Mouse (Mus musculus) gastrocnemius, adult 2 months (tissue): Measurements from ENCODE around the gene Rhbdd1. TPM values are rescaled to one million over a fixed set of nuclear protein-coding genes. Genes with fewer than 3 reads are reported as not detected.

Source experiments
- DNase-seq: peaks from one replicate; pipeline ENCODE4 v3.0.0; 2022
- H3K27ac ChIP-seq: fragments of 200-600 bp; 2 replicates; pipeline ENCODE4 v1.8.1; 2022; ENCODE audit warnings: mild to moderate bottlenecking
- H3K4me3 ChIP-seq: fragments of 200-600 bp; 2 replicates; pipeline ENCODE4 v1.8.1; 2022; ENCODE audit warnings: mild to moderate bottlenecking, moderate library complexity
- CTCF ChIP-seq: fragments of 200-600 bp; IDR thresholded peaks from 2 replicates; pipeline ENCODE4 v1.8.1; 2022; ENCODE audit warnings: antibody characterized with exemption, mild to moderate bottlenecking, moderate library complexity
- intact Hi-C: fragments of 180-260 bp; cut with DNase I; formaldehyde crosslinking; loops from one replicate; pipeline ENCODE4 v1.15.1; 2025
- total RNA-seq, 2 experiments: library from RNA; stranded (reverse); gene quantifications; 2 replicates each; pipeline ENCODE4 v1.2.3; 2021

Rhbdd1 gene
- total RNA-seq, 2 experiments from 2014 or later: 8.4 to 8.5 TPM

DNA sequence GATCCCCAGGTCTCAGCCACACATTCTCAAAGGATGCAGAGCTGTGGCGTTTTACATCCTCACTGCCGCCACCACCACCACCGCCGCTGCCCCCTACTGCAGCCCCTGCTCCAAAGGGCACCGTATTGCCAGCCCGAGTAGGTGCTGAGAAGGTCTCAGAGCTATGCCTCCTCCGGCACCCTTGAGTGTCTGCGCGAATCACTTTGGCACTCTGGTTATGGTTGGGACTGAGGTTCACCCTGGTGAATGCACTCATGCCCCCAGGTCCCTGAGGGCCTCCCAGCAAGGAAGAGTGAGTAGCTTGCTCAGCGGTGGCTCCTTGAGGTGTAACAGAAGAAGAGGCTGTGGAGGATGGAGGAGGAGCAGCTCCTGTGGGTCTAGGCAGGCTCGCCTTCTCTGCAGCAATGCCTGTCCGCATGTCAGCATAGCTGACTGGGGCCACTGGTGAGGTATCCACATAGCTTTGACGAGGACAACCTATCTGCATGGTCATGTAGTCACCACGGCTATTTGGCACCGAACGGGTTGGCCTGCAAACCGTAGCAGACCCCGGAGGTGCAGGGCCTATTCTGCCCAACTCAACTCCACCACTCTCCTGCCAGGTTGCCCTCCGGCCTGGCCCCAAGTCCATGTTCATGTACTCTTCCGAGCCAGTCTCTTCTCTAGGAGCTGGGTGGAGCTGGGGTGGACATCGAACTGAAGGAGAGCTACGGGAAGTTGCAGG lies 29.0 kb upstream of the Rhbdd1 start:
- Histone ChIP-seq H3K27ac (peak overlapping the region; percentile 96), H3K4me3 (peak overlapping the region; percentile 82)
- TF ChIP-seq CTCF: no peak
- intact Hi-C loops: loop anchor here (2.0 to 5.0 kb wide), 4 partner anchors 44 to 390 kb away; no protein-coding TSS in a partner anchor
- peak; percentile 65 for DNase-seq

DNA sequence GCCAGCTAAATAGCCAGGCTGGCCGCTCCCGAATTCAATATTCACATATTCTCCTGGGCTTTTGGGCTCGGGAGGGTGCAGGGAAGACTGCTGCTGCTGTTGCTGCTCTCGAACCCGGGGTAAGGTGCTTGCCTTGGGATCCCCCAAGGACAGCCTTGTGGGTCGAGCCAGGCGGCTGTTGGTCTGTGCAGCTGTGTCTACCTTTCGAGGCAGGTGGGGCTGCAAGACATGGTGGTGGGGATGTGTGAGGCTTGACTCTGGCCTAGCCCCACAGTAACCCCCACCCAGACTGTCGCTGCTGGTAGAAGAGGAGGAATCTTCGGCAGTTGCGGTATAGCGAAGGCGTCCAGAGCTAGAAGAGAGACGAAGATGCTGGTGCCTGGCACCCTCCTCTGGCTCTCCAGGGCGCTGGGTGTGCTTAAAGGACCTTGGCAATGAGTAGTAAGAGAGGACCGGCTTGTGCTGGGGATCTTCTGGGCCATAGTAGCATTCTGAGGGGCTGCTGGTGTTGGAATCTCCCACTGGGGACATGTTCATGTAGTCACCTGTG lies 28.4 kb upstream of the Rhbdd1 start:
- Histone ChIP-seq H3K27ac (peak overlapping the region; percentile 96), H3K4me3 (peak overlapping the region; percentile 82)
- intact Hi-C loops: loop anchor here (2.0 to 5.0 kb wide), 5 partner anchors 45 to 391 kb away; no protein-coding TSS in a partner anchor
- peak; percentile 55 for DNase-seq
- no peak for TF ChIP-seq CTCF

DNA sequence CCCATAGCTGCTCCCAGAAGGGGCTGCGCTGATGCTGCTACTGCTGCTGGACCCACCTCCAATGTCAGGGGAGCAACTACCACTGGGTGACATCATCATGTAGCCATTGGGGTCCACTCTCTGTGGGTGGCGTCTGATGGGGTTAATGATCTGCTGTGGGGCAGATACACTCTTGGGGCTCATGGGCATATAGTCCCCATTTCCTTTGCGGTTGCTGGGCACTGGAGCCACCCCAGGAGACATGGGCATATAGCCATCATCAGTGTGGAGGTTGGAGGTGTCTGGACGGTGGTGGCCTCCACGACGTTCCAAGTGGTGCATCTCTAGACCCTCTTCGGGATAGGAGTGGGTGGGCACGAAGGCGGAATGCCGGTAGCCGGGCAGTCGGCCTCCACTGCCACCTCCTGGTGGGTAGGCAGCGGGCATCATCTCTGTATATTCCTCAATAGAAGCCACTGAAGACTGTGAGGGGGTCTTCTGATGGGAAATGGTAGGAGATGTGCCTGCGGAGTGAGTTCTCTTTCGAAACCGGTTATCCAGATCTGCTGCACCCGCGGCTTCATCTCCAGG lies 27.7 kb upstream of the Rhbdd1 start:
- peak; percentile 74 for TF ChIP-seq CTCF
- Histone ChIP-seq H3K27ac (peak overlapping the region; percentile 96), H3K4me3 (peak overlapping the region; percentile 82)
- intact Hi-C loops: loop anchor here (2.0 to 5.0 kb wide), 4 partner anchors 86 to 391 kb away; no protein-coding TSS in a partner anchor
- DNase-seq: peak; percentile 66

DNA sequence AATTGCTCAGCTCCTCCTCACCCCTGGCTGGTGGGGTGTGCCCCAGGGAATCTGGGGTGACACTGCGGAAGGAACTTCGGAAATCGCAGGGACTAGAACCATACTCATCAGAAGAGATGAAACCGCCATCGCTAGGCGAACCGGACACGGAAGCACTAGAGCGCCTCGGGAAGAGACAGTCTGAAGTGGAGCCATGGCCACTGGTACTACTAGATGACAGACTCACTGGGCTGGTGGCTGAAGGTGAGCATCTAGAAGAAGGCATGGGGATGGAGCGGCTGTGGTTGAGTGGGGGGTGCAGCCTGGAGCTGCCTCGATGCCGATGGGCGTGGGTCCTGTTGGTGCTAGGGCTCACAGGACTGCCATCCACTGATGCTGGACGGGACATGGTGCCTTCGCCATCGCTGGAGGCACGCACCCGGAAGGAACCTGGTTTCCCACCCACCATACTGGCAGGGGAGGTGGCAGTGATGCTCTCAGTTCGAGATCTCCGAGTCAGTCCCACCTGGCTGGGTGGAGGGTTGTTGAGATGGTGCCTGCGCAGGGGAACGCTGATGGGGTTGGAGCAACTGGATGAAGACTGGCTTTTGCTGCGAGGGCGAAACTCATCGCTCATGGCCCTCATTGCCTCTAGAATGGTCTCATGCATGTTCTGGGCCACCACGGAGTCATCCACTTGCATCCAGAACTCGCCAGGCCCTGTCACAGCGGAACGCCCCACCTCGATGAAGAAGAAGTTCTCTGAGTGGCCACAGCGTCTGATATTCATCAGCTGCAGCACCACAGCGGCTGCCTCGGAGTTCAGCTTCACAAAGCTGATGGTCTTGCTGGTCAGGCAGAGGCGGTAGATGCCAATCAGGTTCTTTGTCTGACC lies 26.9 kb upstream of the Rhbdd1 start:
- Histone ChIP-seq H3K27ac (peak overlapping the region; percentile 96), H3K4me3 (peak overlapping the region; percentile 82)
- peak; percentile 54 for DNase-seq
- no peak for TF ChIP-seq CTCF
- intact Hi-C loops: loop anchor here (2.0 to 5.0 kb wide), 4 partner anchors 87 to 392 kb away; no protein-coding TSS in a partner anchor

DNA sequence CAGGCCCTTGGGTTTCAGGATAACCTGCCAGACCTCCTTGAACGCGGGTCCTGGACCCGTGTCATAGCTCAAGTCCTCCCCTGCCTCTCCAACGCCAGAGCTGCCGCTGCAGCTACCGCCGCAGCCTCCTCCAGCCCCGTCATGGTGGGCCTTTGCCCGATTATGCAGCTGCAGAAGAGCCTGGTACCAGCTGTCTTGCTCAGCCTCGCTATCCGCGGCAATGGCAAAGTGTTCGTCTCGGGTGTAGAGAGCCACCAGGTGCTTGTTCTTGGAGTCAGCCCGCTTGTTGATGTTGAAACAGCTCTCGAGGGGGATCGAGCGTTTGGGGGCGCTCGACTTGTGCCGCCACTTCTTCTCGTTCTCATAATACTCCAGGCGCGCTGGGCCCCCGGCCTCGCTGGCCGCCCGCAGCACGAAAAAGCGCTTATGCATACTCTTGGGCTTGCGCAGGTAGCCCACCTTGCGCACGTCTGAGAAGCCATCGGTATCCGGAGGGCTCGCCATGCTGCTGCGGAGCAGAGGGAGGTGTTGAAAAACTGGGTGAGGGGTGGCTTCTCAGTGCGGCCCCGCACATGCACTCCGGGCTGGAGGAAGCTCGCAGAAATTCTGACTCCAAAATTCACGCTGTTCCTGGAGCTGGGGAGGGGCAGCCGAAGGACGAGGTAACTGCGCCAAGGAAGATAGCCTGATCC lies 26.1 kb upstream of the Rhbdd1 start:
- Histone ChIP-seq H3K27ac (peak overlapping the region; percentile 96), H3K4me3 (peak overlapping the region; percentile 82)
- peak; percentile 28; the same call in 1 of the 2 replicates for TF ChIP-seq CTCF
- intact Hi-C loops: loop anchor here (2.0 to 5.0 kb wide), 9 partner anchors 88 to 698 kb away; no protein-coding TSS in a partner anchor
- peak; percentile 73 for DNase-seq

DNA sequence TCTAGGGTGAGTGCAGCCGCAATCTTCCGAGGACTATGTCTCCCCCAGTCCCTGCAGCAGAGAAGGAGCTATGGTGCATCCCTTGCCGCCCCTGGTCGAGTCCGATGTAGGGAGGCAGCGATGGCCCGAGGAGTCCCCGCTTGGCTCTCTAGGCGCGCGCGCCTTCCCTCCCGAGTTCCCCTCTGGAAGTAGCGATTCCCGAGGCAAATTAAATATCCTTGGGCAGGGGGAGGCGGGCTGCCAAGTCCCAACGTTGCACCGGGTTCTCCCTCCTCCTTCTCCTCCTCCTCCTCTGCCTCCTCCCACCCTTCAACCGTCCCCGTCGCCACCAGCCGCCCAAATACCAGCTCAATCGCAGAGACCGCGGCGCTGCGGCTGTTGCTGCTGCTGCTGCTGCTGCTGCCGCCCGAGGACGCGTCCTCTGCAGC lies 25.5 kb upstream of the Rhbdd1 start:
- DNase-seq: peak; percentile 92
- peak overlapping the region; percentile 96 for H3K27ac ChIP-seq
- intact Hi-C loops: loop anchor here (5.0 kb wide), 5 partner anchors 142 to 698 kb away; no protein-coding TSS in a partner anchor
- H3K4me3 ChIP-seq: peak overlapping the region; percentile 82
- no peak for TF ChIP-seq CTCF

DNA sequence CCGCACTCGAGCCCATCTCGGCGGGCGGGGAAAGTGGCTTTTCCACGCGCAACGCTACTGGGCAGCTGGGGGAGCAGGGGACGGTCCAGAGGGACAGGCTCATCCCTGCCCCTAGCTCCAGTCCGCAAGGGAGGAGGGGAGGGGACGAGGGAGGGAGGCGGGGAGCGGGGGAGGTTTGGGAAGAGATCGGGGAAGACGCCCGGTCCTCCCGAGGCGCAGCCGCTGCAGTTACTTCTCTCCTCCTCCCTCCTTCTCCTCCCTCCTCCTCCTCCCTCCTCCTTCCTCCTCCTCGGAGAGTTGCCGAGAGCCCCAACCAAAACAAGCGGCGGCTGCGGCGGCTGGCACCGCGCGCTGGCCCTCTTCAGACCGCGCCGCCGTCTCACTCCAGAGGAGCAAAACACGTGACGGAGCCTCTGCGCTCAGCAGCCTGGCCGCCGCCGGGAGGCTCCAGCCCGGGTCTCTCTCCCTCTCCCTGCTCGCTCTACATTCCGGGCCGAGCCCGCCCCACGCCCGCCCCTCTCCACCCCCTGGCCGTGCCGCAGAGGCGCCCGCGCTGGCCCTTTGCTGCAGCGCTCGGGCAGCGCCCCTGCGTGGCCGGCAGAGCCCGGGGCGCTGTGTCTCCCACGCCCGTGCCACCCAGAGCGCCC lies 25.0 kb upstream of the Rhbdd1 start, which contains the start of gene Irs1:
TSS of gene Irs1 (minus strand) at position 266 of the 647 bp plus-strand sequence.
- intact Hi-C loops: loop anchor here (5.0 kb wide), 5 partner anchors 141 to 699 kb away; no protein-coding TSS in a partner anchor
- peak; percentile 71 for TF ChIP-seq CTCF
- DNase-seq: peak; percentile 94
- H3K4me3 ChIP-seq: peak within 1 kb of the TSS; percentile 82
- H3K27ac ChIP-seq: peak within 1 kb of the TSS; percentile 96

DNA sequence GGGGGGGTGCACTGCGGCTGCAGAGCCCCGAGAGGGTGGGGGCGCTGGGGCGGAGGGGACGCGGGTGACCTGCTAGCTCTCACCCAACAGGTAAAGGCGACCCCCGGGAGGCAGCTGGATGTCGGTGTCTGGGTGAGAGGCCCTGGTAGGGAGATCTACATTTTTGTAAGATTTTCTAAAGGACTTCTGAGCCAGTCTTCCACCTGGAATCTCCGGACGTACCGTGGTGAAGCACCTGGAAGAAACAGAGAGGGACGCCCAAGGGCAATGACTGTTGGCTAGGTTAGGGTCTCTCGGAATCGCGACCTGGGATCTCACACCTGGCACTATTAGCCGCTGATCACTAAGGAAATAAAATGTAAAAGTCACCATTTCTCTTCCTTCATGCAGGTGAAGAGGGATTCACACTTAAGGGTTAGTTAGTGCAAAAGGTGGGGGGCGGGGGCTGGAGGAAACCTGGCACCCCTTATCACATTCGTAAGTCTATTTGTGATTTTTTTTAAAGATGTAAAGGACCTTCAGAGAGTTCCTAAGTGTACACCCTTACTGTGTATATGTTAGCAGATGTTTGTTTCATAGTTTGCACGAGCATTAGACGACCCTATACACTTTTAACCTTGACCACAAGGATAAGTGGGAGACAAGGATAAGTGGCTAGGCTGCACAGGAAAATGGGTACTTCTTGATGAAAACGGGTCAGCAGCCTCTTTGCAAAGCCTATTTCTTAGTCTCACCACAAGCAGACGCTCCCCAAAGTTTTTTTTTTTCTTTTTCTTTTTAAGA lies 24.1 kb upstream of the Rhbdd1 start:
- no peak for DNase-seq
- Histone ChIP-seq H3K4me3 (peak overlapping the region; percentile 82), H3K27ac (peak overlapping the region; percentile 96)
- TF ChIP-seq CTCF: no peak
- intact Hi-C loops: loop anchor here (5.0 kb wide), 5 partner anchors 140 to 700 kb away; no protein-coding TSS in a partner anchor

DNA sequence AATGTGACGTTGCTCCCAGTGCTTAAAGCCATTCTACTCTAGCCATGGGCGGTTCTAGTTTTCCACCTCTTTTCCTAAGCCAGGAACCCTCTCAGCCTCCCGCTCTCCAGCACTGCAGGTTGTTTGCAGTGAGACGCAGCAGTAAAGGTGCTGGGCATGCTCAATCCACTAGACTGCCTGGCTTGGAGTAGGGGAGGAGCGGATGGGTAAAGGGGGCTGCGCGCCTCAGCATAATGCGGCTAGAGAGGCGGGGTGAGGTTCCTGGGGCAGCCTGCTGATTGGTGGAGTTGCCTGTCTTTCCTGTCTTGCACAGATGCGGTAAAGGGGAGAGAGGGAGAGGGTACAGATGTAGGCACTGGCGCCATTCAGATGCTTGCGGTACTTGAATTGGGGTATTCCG lies 23.5 kb upstream of the Rhbdd1 start:
- Histone ChIP-seq H3K4me3 (peak overlapping the region; percentile 82), H3K27ac (peak overlapping the region; percentile 96)
- peak; percentile 67 for DNase-seq
- intact Hi-C loops: loop anchor here (5.0 kb wide), 5 partner anchors 140 to 700 kb away; no protein-coding TSS in a partner anchor
- TF ChIP-seq CTCF: no peak

DNA sequence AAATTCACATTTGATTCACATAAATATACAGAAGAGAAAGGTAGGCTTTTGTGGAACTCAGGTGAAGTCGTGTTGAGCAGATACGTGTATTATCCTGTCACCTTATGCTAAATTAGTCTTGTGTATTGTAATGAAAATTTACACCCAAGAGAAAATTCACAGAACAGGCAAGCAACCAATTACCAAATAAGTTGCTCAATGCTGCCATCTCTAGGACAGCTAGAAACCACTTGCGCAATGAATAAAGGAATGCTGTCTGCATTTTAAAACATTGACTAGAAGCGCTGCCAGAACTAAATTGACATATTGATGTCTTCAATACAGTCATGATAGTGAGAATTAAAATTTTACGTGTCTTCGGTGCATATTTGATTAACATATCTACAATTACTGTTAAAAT lies 22.1 kb upstream of the Rhbdd1 start:
- TF ChIP-seq CTCF: peak; percentile 74
- intact Hi-C loops: loop anchor here (2.0 to 5.0 kb wide), 6 partner anchors 138 to 777 kb away; no protein-coding TSS in a partner anchor
- DNase-seq: no peak
- H3K4me3 ChIP-seq: no peak overlapping the region
- H3K27ac ChIP-seq: 0 out of 2 replicates have a peak overlapping the region, but pooled peaks have one; percentile 4
